Mouse (Mus musculus): Measurements from ENCODE around the gene Olfr1086. TPM values are rescaled to one million over a fixed set of nuclear protein-coding genes. Genes with fewer than 3 reads are reported as not detected.
"Not testable (repeated sequence)": the region's sequence is repeated elsewhere in the genome, so short reads cannot be mapped to it uniquely, and the experiment has no call there.

Olfr1086 gene
- not detected in 2 replicates for polyA plus RNA-seq (2016; fragmentation: Nextera tagmentation; extraction: Ambion mirVana)

DNA sequence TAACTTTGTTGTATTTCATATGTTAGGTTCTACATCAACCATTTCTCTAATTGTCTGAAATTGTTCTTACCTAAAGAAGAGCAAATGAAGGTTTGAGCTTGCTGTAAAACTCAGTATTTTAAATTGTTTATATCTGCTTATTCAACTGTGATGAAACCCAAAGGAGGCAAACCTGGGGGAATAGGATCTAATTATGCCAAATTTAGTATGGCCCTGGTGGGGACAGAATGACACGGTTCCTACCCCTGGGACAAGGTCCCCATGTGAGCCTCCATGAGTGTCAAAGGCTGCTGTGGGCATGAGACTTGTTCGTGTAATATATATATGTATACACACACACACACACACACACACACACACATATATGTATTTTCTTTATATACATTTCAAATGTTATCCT lies at the start of gene Olfr1086:
Gene Olfr1086 (minus strand): TSS at position 101 of the 400 bp plus-strand sequence.
- Histone ChIP-seq H3K9me3 (replicated peaks) (no peaks in the 10 kb centered on the region), H3K4me2 (replicated peaks) (no peak within 1 kb of the TSS), H3K4me3 (no peak within 1 kb of the TSS), H3K4me1 (no peaks in the 10 kb centered on the region), H3K27me3 (no peaks in the 10 kb centered on the region), H3K9ac (no peak within 1 kb of the TSS), H3K36me3 (no peaks in the 10 kb centered on the region), H3K27ac (no peak within 1 kb of the TSS)
- WGBS: 62% methylated on average over 2 of the region's 2 CpGs
- ATAC-seq (ENCODE audit: low FRiP score): no peak

DNA sequence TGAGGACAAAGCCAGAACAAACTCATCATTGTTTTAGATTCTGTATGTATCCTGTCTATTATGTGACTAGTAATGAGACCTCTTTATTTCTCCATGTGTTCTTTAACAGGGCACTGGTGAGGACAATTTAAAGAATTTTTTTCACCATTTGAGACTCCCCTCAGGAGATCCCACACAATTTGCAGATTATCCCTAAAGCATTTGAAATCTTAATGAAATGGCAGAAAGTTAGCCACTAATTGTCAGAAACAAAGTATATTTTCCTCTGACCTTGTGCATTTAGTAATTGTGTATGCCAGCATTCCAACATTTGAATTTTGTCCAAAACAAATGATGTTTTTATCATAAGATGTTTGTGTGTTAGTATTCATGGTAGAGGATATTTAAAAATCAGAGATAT lies 18.4 kb upstream of the Olfr1086 start, which contains the start of gene Olfr1087:
Gene Olfr1087 (minus strand): TSS at position 101 of the 400 bp plus-strand sequence.
- no peaks in the 10 kb centered on the region for H3K27me3 ChIP-seq
- ATAC-seq (ENCODE audit: low FRiP score): no peak
- H3K36me3 ChIP-seq: no peaks in the 10 kb centered on the region
- no peaks in the 10 kb centered on the region for H3K9me3 ChIP-seq (replicated peaks)
- H3K4me2 ChIP-seq (replicated peaks): no peak within 1 kb of the TSS
- no peaks in the 10 kb centered on the region for H3K4me1 ChIP-seq
- H3K9ac ChIP-seq: no peak within 1 kb of the TSS
- H3K4me3 ChIP-seq: no peak within 1 kb of the TSS
- no peak within 1 kb of the TSS for H3K27ac ChIP-seq

DNA sequence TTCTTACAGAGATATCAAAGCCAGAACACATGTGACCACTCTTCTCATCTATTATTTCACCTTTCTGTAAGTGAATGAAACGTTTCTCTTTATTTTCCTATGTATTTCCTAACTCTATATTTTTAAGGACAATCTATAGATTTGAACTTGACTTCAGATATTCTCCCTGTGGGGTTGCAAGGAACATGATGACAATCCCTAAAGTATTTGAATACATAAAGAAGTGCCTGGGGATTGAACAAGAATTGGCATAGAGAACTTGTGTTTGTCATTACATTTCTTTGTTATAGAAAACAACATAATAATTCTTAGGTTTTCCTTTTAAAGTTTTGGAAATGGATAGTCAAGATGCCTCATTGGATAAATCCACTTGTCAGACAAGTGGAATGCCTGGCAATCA lies 18.0 kb downstream of the Olfr1086 start, which contains the start of gene Olfr1085:
Gene Olfr1085 (minus strand): TSS at position 101 of the 400 bp plus-strand sequence.
- 38% methylated on average over 1 of the region's 1 CpGs for WGBS
- H3K4me1 ChIP-seq: no peaks in the 10 kb centered on the region
- H3K9me3 ChIP-seq (replicated peaks): no peaks in the 10 kb centered on the region
- no peak for ATAC-seq (ENCODE audit: low FRiP score)
- no peaks in the 10 kb centered on the region for H3K27me3 ChIP-seq
- no peak within 1 kb of the TSS for H3K4me3 ChIP-seq
- no peak within 1 kb of the TSS for H3K27ac ChIP-seq
- H3K9ac ChIP-seq: no peak within 1 kb of the TSS
- no peak within 1 kb of the TSS for H3K4me2 ChIP-seq (replicated peaks)
- H3K36me3 ChIP-seq: no peaks in the 10 kb centered on the region

DNA sequence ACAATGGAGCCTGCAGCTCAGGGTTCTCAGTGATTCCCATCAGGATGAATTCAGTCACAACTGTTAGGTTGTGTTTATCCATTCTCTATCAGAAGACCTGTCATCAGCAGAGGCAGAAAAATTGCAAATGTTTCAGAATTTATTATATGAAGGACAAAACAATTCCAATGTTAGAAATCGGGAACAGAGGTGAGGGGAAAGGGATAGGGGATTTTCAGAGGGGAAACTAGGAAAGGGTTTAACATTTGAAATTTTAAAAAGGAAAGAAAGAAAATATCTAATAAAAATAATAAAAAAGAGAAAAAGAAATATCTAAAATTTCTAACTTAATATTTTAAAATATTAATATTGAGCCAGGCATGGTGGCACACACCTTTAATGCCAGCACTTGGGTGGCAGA lies 40.3 kb downstream of the Olfr1086 start, which contains the start of gene Olfr1084:
Gene Olfr1084 (minus strand): TSS at position 101 of the 400 bp plus-strand sequence.
- ATAC-seq (ENCODE audit: low FRiP score); H3K27ac ChIP-seq; H3K36me3 ChIP-seq; H3K4me3 ChIP-seq; H3K9me3 ChIP-seq (replicated peaks); H3K4me2 ChIP-seq (replicated peaks); H3K27me3 ChIP-seq; H3K9ac ChIP-seq; H3K4me1 ChIP-seq: not testable (repeated sequence)
- 93% methylated on average over 1 of the region's 1 CpGs for WGBS

Other genes starting within 250 kb of the Olfr1086 start
- gene Olfr1065, start 229.5 kb downstream of the Olfr1086 start, polyA plus RNA-seq (2016; fragmentation: Nextera tagmentation; extraction: Ambion mirVana): not detected in 2 replicates
- gene Olfr1066, start 223.8 kb downstream of the Olfr1086 start, polyA plus RNA-seq (2016; fragmentation: Nextera tagmentation; extraction: Ambion mirVana): not detected in 2 replicates
- gene Olfr228, start 192.7 kb downstream of the Olfr1086 start, polyA plus RNA-seq (2016; fragmentation: Nextera tagmentation; extraction: Ambion mirVana): not detected in 2 replicates
- not detected in 2 replicates for gene Olfr1076, start 171.6 kb downstream of the Olfr1086 start, polyA plus RNA-seq (2016; fragmentation: Nextera tagmentation; extraction: Ambion mirVana)
- not detected in 2 replicates for gene Olfr1079, start 137.6 kb downstream of the Olfr1086 start, polyA plus RNA-seq (2016; fragmentation: Nextera tagmentation; extraction: Ambion mirVana)
- not detected in 2 replicates for gene Olfr1080, start 121.9 kb downstream of the Olfr1086 start, polyA plus RNA-seq (2016; fragmentation: Nextera tagmentation; extraction: Ambion mirVana)
- gene Olfr1082, start 81.1 kb downstream of the Olfr1086 start, polyA plus RNA-seq (2016; fragmentation: Nextera tagmentation; extraction: Ambion mirVana): not detected in 2 replicates
- gene Olfr1084, start 40.4 kb downstream of the Olfr1086 start, polyA plus RNA-seq (2016; fragmentation: Nextera tagmentation; extraction: Ambion mirVana): not detected in 2 replicates
- gene Olfr1085, start 18.1 kb downstream of the Olfr1086 start, polyA plus RNA-seq (2016; fragmentation: Nextera tagmentation; extraction: Ambion mirVana): not detected in 2 replicates
- not detected in 2 replicates for gene Olfr1087, start 18.3 kb upstream of the Olfr1086 start, polyA plus RNA-seq (2016; fragmentation: Nextera tagmentation; extraction: Ambion mirVana)
- not detected in 2 replicates for gene Olfr1089, start 53.6 kb upstream of the Olfr1086 start, polyA plus RNA-seq (2016; fragmentation: Nextera tagmentation; extraction: Ambion mirVana)
- not detected in 2 replicates for gene Olfr1090, start 78.9 kb upstream of the Olfr1086 start, polyA plus RNA-seq (2016; fragmentation: Nextera tagmentation; extraction: Ambion mirVana)
- gene Olfr1093, start 102.4 kb upstream of the Olfr1086 start, polyA plus RNA-seq (2016; fragmentation: Nextera tagmentation; extraction: Ambion mirVana): not detected in 2 replicates
- not detected in 2 replicates for gene Olfr141, start 129.9 kb upstream of the Olfr1086 start, polyA plus RNA-seq (2016; fragmentation: Nextera tagmentation; extraction: Ambion mirVana)
- not detected in 2 replicates for gene Olfr1094, start 144.6 kb upstream of the Olfr1086 start, polyA plus RNA-seq (2016; fragmentation: Nextera tagmentation; extraction: Ambion mirVana)
- gene Olfr1095, start 171.6 kb upstream of the Olfr1086 start, polyA plus RNA-seq (2016; fragmentation: Nextera tagmentation; extraction: Ambion mirVana): not detected in 2 replicates
- not detected in 2 replicates for gene Gm13723, start 194.7 kb upstream of the Olfr1086 start, polyA plus RNA-seq (2016; fragmentation: Nextera tagmentation; extraction: Ambion mirVana)
- not detected in 2 replicates for gene Olfr1097, start 212.1 kb upstream of the Olfr1086 start, polyA plus RNA-seq (2016; fragmentation: Nextera tagmentation; extraction: Ambion mirVana)
- not detected in 2 replicates for gene Olfr1098, start 244.5 kb upstream of the Olfr1086 start, polyA plus RNA-seq (2016; fragmentation: Nextera tagmentation; extraction: Ambion mirVana)

All from hindbrain, embryonic 12.5 days (tissue).